Mouse (Mus musculus): ENCODE results near the gene Gm13279. TPM values are rescaled to one million over a fixed set of nuclear protein-coding genes. Genes with fewer than 3 reads are reported as not detected.
"Not testable (repeated sequence)": the region's sequence is repeated elsewhere in the genome, so short reads cannot be mapped to it uniquely, and the experiment has no call there.

Gm13279 gene
- total RNA-seq, 2 experiments from 2014 or later: not detected

GRCm38 (mm10) chr4:88830523-88830922 is 33.3 kb downstream of the Gm13279 start:
- no peak overlapping the region for H3K4me3 ChIP-seq
- DNase-seq (ENCODE audit: low spot score in 2 of 2): peak in 1 of 2 experiments; percentile 49
- TF ChIP-seq CTCF (conservative IDR thresholded peaks at IDR 0.05): peak; percentile 86
- no peak overlapping the region for H3K27ac ChIP-seq

GRCm38 (mm10) chr4:88835225-88835624 is 38.0 kb downstream of the Gm13279 start, which contains the start of gene Ifna5:
Gene Ifna5 (plus strand): TSS chr4:88835525.
- DNase-seq (ENCODE audit: low spot score in 2 of 2); H3K27ac ChIP-seq; H3K4me3 ChIP-seq: not testable (repeated sequence)

GRCm38 (mm10) chr4:88838828-88839227 is 41.6 kb downstream of the Gm13279 start:
- peak in 1 of 2 experiments; percentile 23 for DNase-seq (ENCODE audit: low spot score in 2 of 2)
- no peak overlapping the region for H3K4me3 ChIP-seq
- H3K27ac ChIP-seq: no peak overlapping the region
- peak; percentile 87 for TF ChIP-seq CTCF (conservative IDR thresholded peaks at IDR 0.05)

GRCm38 (mm10) chr4:88840058-88840457 is 42.9 kb downstream of the Gm13279 start:
- no peak for DNase-seq (ENCODE audit: low spot score in 2 of 2)
- H3K27ac ChIP-seq: no peak overlapping the region
- TF ChIP-seq CTCF (conservative IDR thresholded peaks at IDR 0.05): no peak
- H3K4me3 ChIP-seq: no peak overlapping the region

GRCm38 (mm10) chr4:88841438-88841911 is 44.3 kb downstream of the Gm13279 start, which contains the start of gene Ifna4:
Gene Ifna4 (plus strand): TSS chr4:88841861.
- no peak for TF ChIP-seq CTCF (conservative IDR thresholded peaks at IDR 0.05)
- no peak within 1 kb of the TSS for H3K4me3 ChIP-seq
- no peak for DNase-seq (ENCODE audit: low spot score in 2 of 2)
- H3K27ac ChIP-seq: no peak within 1 kb of the TSS

GRCm38 (mm10) chr4:88845334-88845733 is 48.1 kb downstream of the Gm13279 start:
- peak; percentile 72 for TF ChIP-seq CTCF (conservative IDR thresholded peaks at IDR 0.05)
- DNase-seq (ENCODE audit: low spot score in 2 of 2): no peak
- H3K4me3 ChIP-seq: no peak overlapping the region
- no peak overlapping the region for H3K27ac ChIP-seq

Other genes with a start within 250 kb of the Gm13279 start
- gene Ifna15, start 239.2 kb upstream of the Gm13279 start, total RNA-seq (2021): not detected
- not detected for gene Ifna14, start 225.6 kb upstream of the Gm13279 start, total RNA-seq (2021)
- not detected for gene Ifna9, start 205.0 kb upstream of the Gm13279 start, total RNA-seq (2021)
- gene Ifna12, start 194.0 kb upstream of the Gm13279 start, total RNA-seq (2021): not detected
- gene C87499, start 163.0 kb upstream of the Gm13279 start, total RNA-seq (2021): not detected
- gene Ifna13, start 152.9 kb upstream of the Gm13279 start, total RNA-seq (2021): not detected
- not detected for gene Ifna16, start 120.5 kb upstream of the Gm13279 start, total RNA-seq (2021)
- not detected for gene Ifna2, start 113.5 kb upstream of the Gm13279 start, total RNA-seq (2021)
- not detected for gene Ifnab, start 106.0 kb upstream of the Gm13279 start, total RNA-seq (2021)
- 1 to 10 TPM; 1.3 to 1.5 TPM for gene Gm26566, start 75.6 kb upstream of the Gm13279 start, total RNA-seq (2021)
- gene Klhl9, start 74.9 kb upstream of the Gm13279 start, total RNA-seq (2021): 100 to 1,000 TPM; 105 to 107 TPM
- gene Gm13271, start 42.5 kb upstream of the Gm13279 start, total RNA-seq (2021): not detected
- not detected for gene Gm13283, start 37.3 kb upstream of the Gm13279 start, total RNA-seq (2021)
- gene Gm13290, start 23.6 kb upstream of the Gm13279 start, total RNA-seq (2021): not detected
- not detected for gene Gm13289, start 20.5 kb upstream of the Gm13279 start, total RNA-seq (2021)
- gene Gm13272, start 17.5 kb upstream of the Gm13279 start, total RNA-seq (2021): not detected
- gene Ifnz, start 15.3 kb upstream of the Gm13279 start, total RNA-seq (2021): not detected
- gene Gm13276, start 11.7 kb upstream of the Gm13279 start, total RNA-seq (2021): not detected
- gene Gm13277, start 8.8 kb upstream of the Gm13279 start, total RNA-seq (2021): not detected
- gene Gm13278, start 5.8 kb upstream of the Gm13279 start, total RNA-seq (2021): not detected
- not detected for gene Gm13275, start 2.9 kb upstream of the Gm13279 start, total RNA-seq (2021)
- gene Gm13285, start 2.3 kb downstream of the Gm13279 start, total RNA-seq (2021): not detected
- not detected for gene Gm13287, start 5.9 kb downstream of the Gm13279 start, total RNA-seq (2021)
- gene Gm13288, start 8.1 kb downstream of the Gm13279 start, total RNA-seq (2021): not detected
- not detected for gene Ifna7, start 18.8 kb downstream of the Gm13279 start, total RNA-seq (2021)
- gene Ifna11, start 22.6 kb downstream of the Gm13279 start, total RNA-seq (2021): not detected
- not detected for gene Ifna6, start 30.0 kb downstream of the Gm13279 start, total RNA-seq (2021)
- gene Ifna5, start 38.1 kb downstream of the Gm13279 start, total RNA-seq (2021): not detected
- not detected for gene Ifna4, start 44.5 kb downstream of the Gm13279 start, total RNA-seq (2021)
- not detected for gene Ifna1, start 52.7 kb downstream of the Gm13279 start, total RNA-seq (2021)
- not detected for gene Ifne, start 82.8 kb downstream of the Gm13279 start, total RNA-seq (2021)

Measured in layer of hippocampus, adult 2 months (tissue).